Mouse (Mus musculus): ENCODE data around the gene Ddb2. TPM values are rescaled to one million over a fixed set of nuclear protein-coding genes. Genes with fewer than 3 reads are reported as not detected.

The Ddb2 gene
- polyA plus RNA-seq, 1 experiment: 3.3 TPM

DNA sequence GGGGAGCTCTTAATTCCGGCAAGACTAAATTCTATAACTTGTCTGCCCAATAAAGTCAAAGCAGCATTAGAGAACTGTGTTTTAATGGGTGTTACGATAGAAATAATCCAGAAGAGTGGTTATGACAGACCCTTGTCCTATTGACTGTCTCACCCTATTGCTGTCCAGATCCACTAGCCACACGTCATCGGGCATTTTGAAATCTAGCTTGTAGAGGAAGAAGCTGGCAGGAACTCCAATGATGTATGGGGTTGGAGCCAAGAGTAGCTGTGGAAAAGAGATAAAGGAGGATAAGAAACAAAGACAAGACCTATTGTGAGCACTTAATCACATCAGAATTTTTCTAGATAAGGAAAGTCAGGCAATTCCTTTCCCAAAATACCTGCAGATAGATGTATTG lies 61.3 kb downstream of the Ddb2 start:
- TF ChIP-seq POLR2A (IDR thresholded peaks at IDR 0.05; ENCODE audit: low read depth, low read length) (no peak), CTCF (IDR thresholded peaks at IDR 0.05; ENCODE audit: extremely low read depth, insufficient read length, insufficient replicate concordance, low read depth, low read length) (no peak)
- Histone ChIP-seq H3K4me1 (ENCODE audit: control insufficient read depth, insufficient read depth, insufficient read length, low read length) (no peaks in the 10 kb centered on the region), H3K27ac (ENCODE audit: insufficient read depth, low read depth, low read length) (no peak overlapping the region), H3K4me3 (ENCODE audit: low read depth, low read length) (no peak overlapping the region), H3K27me3 (ENCODE audit: control insufficient read depth, insufficient read depth, low read length) (no peaks in the 10 kb centered on the region), H3K36me3 (ENCODE audit: control insufficient read depth, insufficient read depth, low read length) (peaks cover 47% of the 10 kb centered on the region)
- 91% methylated on average over 4 of the region's 4 CpGs for WGBS

DNA sequence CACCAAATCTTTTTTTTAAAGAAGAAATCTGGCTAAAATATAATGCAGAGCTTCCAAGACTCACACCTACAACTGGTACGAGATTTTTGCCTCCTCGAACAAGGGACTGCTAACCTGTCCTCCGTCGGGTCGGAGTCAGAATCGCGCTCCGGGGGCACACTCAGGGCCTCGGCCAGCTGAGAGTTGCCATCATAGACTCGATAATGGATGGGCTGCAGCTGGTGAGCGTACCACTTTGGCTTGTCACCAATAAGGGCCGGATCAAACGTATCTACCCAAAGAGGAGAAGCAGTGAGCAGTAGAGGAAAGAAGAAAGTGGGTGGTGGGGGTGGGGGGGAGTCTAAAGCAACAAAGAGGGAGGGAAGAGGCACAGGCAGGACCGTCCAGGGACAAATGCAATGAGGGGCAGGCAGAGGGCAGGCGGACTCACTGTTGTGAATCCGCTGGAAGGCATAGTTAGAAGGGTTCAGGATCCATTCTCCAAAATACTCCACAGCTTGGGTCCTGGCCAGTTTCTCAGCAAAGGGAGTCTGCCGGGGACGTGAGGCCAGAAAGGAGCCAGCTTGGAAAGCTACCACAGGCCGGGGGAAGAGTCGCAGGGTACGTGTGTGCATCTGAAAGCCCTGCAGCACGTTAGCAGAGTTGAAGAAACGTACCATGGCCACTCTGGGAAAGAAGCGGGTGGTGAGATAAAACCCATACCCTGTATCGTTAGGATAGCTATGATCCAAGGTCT lies 67.0 kb downstream of the Ddb2 start:
- H3K27me3 ChIP-seq (ENCODE audit: control insufficient read depth, insufficient read depth, low read length): no peaks in the 10 kb centered on the region
- no peak overlapping the region for H3K4me3 ChIP-seq (ENCODE audit: low read depth, low read length)
- H3K4me1 ChIP-seq (ENCODE audit: control insufficient read depth, insufficient read depth, insufficient read length, low read length): no peaks in the 10 kb centered on the region
- H3K27ac ChIP-seq (ENCODE audit: insufficient read depth, low read depth, low read length): no peak overlapping the region
- peaks cover 59% of the 10 kb centered on the region for H3K36me3 ChIP-seq (ENCODE audit: control insufficient read depth, insufficient read depth, low read length)
- WGBS: 93% methylated on average over 25 of the region's 25 CpGs
- TF ChIP-seq CTCF (IDR thresholded peaks at IDR 0.05; ENCODE audit: extremely low read depth, insufficient read length, insufficient replicate concordance, low read depth, low read length): no peak
- TF ChIP-seq POLR2A (IDR thresholded peaks at IDR 0.05; ENCODE audit: low read depth, low read length): no peak

DNA sequence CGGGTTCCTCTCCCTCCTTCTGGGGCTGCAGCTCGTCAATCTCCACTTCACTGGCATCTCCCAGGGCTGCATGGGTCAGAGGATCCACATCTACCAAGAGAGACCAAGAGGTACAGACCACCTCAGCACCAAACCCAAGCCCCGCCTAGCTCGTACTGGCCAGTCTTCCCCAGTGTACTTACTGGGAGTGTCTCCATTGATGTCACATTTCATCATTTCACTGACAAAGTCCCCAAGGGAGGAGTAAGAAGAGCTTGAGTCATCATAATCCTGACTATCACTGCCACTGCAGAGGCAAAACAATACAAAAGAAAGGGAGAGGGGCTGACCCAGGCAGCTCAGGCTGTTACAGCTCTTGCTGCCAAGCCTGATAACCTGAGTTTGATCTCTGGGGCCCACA lies 69.2 kb downstream of the Ddb2 start:
- Histone ChIP-seq H3K27me3 (ENCODE audit: control insufficient read depth, insufficient read depth, low read length) (no peaks in the 10 kb centered on the region), H3K36me3 (ENCODE audit: control insufficient read depth, insufficient read depth, low read length) (peaks cover 63% of the 10 kb centered on the region), H3K4me1 (ENCODE audit: control insufficient read depth, insufficient read depth, insufficient read length, low read length) (no peaks in the 10 kb centered on the region), H3K4me3 (ENCODE audit: low read depth, low read length) (no peak overlapping the region), H3K27ac (ENCODE audit: insufficient read depth, low read depth, low read length) (no peak overlapping the region)
- TF ChIP-seq POLR2A (IDR thresholded peaks at IDR 0.05; ENCODE audit: low read depth, low read length) (no peak), CTCF (IDR thresholded peaks at IDR 0.05; ENCODE audit: extremely low read depth, insufficient read length, insufficient replicate concordance, low read depth, low read length) (no peak)
- WGBS: 82% methylated on average over 4 of the region's 4 CpGs

DNA sequence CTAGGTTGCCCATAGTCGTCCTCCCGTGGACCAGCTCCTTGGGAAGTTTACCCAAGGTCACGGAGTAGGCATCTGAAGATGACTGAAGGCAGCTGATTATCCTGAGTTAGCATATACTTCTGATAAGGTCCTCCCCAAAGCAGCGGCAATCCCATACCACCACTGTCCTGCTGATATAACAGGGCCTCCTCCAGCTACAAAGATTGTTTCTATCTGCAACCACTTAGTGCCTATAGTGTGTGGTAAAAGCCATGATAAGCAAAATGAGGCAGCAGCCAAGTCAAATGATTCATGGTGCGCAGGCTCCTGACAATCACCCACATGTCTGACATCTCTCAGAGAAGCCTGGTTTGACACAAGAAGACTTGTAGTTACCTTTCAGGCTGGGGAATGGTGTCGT lies 71.8 kb downstream of the Ddb2 start:
- no peak overlapping the region for H3K27ac ChIP-seq (ENCODE audit: insufficient read depth, low read depth, low read length)
- no peaks in the 10 kb centered on the region for H3K4me1 ChIP-seq (ENCODE audit: control insufficient read depth, insufficient read depth, insufficient read length, low read length)
- WGBS: 83% methylated on average over 6 of the region's 6 CpGs
- H3K27me3 ChIP-seq (ENCODE audit: control insufficient read depth, insufficient read depth, low read length): no peaks in the 10 kb centered on the region
- H3K36me3 ChIP-seq (ENCODE audit: control insufficient read depth, insufficient read depth, low read length): peaks cover 71% of the 10 kb centered on the region
- no peak for TF ChIP-seq CTCF (IDR thresholded peaks at IDR 0.05; ENCODE audit: extremely low read depth, insufficient read length, insufficient replicate concordance, low read depth, low read length)
- no peak for TF ChIP-seq POLR2A (IDR thresholded peaks at IDR 0.05; ENCODE audit: low read depth, low read length)
- H3K4me3 ChIP-seq (ENCODE audit: low read depth, low read length): no peak overlapping the region

DNA sequence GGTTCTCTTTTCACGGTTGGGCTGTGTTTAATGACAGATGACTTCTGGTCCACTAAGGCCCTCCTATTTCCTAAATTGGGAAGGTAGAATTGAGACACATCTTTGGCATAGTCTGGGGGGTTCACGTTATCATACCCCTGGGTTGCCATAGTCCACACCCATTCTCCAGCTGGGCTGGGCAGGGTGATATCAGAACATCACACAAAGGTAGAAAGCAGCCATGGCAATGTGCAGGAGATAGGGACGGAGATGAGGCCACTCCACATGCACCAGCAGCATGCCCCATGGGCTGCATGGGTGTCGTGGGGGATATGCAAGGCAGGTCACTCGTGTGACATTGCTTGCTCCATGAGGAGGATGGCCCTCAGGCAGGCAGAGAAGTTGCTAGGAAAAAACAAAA lies 73.2 kb downstream of the Ddb2 start:
- Histone ChIP-seq H3K4me1 (ENCODE audit: control insufficient read depth, insufficient read depth, insufficient read length, low read length) (no peaks in the 10 kb centered on the region), H3K27ac (ENCODE audit: insufficient read depth, low read depth, low read length) (no peak overlapping the region), H3K4me3 (ENCODE audit: low read depth, low read length) (no peak overlapping the region), H3K27me3 (ENCODE audit: control insufficient read depth, insufficient read depth, low read length) (no peaks in the 10 kb centered on the region), H3K36me3 (ENCODE audit: control insufficient read depth, insufficient read depth, low read length) (peaks cover 69% of the 10 kb centered on the region)
- TF ChIP-seq CTCF (IDR thresholded peaks at IDR 0.05; ENCODE audit: extremely low read depth, insufficient read length, insufficient replicate concordance, low read depth, low read length): no peak
- TF ChIP-seq POLR2A (IDR thresholded peaks at IDR 0.05; ENCODE audit: low read depth, low read length): no peak
- 87% methylated on average over 5 of the region's 5 CpGs for WGBS

DNA sequence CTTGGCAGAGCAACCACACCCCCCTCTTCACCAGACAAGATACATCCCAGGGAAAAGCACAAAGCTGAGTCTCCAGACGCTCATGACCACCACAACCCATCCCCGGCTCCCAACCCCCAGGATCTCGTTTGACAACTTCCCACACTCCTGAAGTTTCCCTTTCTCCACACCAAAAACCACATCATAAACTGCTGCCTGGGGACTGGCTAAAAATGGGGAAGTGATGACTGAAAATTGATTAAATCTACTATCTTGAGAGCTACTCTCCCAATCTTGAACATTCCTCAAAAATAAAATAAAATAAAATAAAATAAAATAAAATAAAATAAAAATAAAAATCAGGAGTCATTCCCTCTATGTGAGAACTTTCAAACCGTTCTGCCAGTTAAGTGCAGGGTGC lies 73.8 kb downstream of the Ddb2 start:
- WGBS: 85% methylated on average over 4 of the region's 4 CpGs
- Histone ChIP-seq H3K36me3 (ENCODE audit: control insufficient read depth, insufficient read depth, low read length) (peaks cover 72% of the 10 kb centered on the region), H3K27me3 (ENCODE audit: control insufficient read depth, insufficient read depth, low read length) (no peaks in the 10 kb centered on the region), H3K4me1 (ENCODE audit: control insufficient read depth, insufficient read depth, insufficient read length, low read length) (no peaks in the 10 kb centered on the region), H3K27ac (ENCODE audit: insufficient read depth, low read depth, low read length) (no peak overlapping the region), H3K4me3 (ENCODE audit: low read depth, low read length) (no peak overlapping the region)
- no peak for TF ChIP-seq CTCF (IDR thresholded peaks at IDR 0.05; ENCODE audit: extremely low read depth, insufficient read length, insufficient replicate concordance, low read depth, low read length)
- TF ChIP-seq POLR2A (IDR thresholded peaks at IDR 0.05; ENCODE audit: low read depth, low read length): no peak

Other genes with a start within 250 kb of the Ddb2 start
- 0.32 and 0.51 TPM in 2 replicates for gene Rapsn, start 201.4 kb downstream of the Ddb2 start, polyA plus RNA-seq (2012; rRNA removed)
- 41.9 and 79.4 TPM in 2 replicates for gene Psmc3, start 183.0 kb downstream of the Ddb2 start, polyA plus RNA-seq (2012; rRNA removed)
- 16.9 and 17.8 TPM in 2 replicates for gene Slc39a13, start 166.6 kb downstream of the Ddb2 start, polyA plus RNA-seq (2012; rRNA removed)
- gene Spi1, start 154.6 kb downstream of the Ddb2 start, polyA plus RNA-seq (2012; rRNA removed): 20.3 and 28.8 TPM in 2 replicates
- 0.04 and 0.05 TPM in 2 replicates for gene Mybpc3, start 118.8 kb downstream of the Ddb2 start, polyA plus RNA-seq (2012; rRNA removed)
- gene Madd, start 53.1 kb downstream of the Ddb2 start, polyA plus RNA-seq (2012; rRNA removed): 6.8 and 12.2 TPM in 2 replicates
- 39.6 and 126 TPM in 2 replicates for gene Nr1h3, start 34.1 kb downstream of the Ddb2 start, polyA plus RNA-seq (2012; rRNA removed)
- 12.5 and 24.7 TPM in 2 replicates for gene Acp2, start 34.1 kb downstream of the Ddb2 start, polyA plus RNA-seq (2012; rRNA removed)
- gene Pacsin3, start 19.0 kb upstream of the Ddb2 start, polyA plus RNA-seq (2012; rRNA removed): 3.4 and 6.6 TPM in 2 replicates
- gene Arfgap2, start 28.0 kb upstream of the Ddb2 start, polyA plus RNA-seq (2012; rRNA removed): 17.6 and 34.6 TPM in 2 replicates
- 2.5 and 3.9 TPM in 2 replicates for gene 1110051M20Rik, start 207.7 kb upstream of the Ddb2 start, polyA plus RNA-seq (2012; rRNA removed)
- 6.4 and 12.0 TPM in 2 replicates for gene Lrp4, start 220.5 kb upstream of the Ddb2 start, polyA plus RNA-seq (2012; rRNA removed)

Data from small intestine, adult 2 months (tissue).